Mouse (Mus musculus): ENCODE measurements at regions not wholly inside any gene's neighbourhood (a gene's known extent, or its start where the extent isn't known, plus 50 kb on each side); places are given as distances from the start of the nearest gene placed in this dataset.

GRCm38 (mm10) chr14:76245063-76245396 is 134.3 kb downstream of the Nufip1 start:
- DNase-seq (ENCODE audit: low read depth) = no peak

DNA sequence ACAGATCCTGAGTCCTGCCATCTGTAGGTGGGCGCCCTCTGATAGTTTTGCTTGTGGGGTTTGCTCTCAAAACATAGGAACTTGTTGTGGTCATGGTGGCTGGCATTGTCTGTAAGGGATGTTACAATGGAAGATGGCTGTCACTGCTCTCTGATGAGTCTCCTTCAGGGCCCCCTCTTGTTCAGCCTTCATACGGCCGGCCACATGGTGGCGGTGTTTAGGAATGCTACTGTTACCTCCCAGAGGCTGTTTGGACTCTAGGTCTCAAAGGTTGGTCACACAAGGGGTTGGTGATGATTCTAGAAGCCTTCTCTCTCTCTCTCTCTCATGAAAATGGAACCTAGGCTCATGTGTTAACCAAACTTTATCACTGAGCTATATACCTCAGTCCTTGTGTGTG is 137.0 kb downstream of the Nufip1 start:
- peak; percentile 9 for DNase-seq (ENCODE audit: low read depth)

DNA sequence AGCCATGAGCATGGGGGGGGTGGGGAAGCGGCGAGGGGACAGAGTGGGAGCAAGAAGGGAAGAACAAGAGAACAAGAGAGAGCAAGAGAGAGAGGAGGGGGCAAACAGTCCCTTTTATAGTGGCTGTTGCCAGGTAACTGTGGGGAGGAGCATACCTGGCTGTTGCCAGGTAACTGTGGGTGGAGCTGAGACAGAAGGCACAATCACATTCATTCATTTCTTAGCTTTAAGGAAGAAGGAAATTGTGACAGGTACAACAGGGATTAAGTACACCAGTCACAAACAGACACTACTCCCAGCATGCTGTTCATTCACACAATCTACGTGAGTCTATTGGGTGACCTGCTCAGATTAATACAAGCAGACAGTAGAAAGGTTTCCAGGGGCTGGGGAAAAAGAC is 143.2 kb downstream of the Nufip1 start:
- DNase-seq (ENCODE audit: low read depth) = no peak

DNA sequence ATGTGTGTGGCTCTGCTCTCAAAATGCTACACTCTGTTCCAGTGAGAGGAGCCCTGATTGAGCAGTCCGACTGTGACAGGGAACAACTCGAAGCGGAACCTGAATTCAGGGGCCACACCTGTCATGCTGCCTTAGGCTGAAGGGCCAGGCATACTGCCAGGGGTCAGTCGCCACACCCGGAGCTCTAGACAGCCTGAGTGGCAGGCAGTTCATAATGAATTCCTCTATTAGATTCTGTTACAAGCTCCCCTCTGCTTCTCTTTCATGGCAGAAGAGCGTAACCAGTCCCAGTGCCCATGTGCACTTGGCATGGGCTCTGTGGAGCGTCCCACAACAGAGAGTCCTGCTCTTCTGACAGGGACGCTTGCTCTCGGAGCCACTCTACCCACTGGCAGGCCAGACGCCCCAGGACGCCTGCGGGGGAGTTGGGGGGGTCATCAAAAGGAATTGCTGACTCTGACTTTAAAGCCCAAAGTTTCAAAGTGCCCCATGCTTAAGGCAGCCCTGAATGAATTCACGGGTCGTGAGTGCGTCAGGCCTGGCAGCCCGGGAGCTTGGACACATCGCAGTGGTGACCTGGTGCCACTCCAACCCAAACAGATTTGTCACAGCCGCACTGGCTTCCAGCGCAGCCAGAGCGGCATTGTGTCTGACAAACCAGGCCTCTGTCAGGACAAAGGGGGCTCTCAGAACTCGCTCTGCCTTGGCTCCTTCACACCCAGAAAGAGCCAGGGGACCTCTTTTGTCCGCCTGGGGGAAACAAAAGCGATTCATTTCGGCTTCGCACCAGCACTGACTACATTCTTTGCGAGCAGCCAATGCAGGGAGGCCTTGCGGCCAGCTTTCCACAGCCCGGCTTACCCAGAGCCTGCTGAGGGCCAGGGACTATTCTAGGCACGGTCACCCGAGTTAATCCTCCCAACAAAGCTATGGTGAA is 144.1 kb downstream of the Nufip1 start:
- DNase-seq (ENCODE audit: low read depth) = no peak

- no peak for DNase-seq (ENCODE audit: low read depth)
Measured at GRCm38 (mm10) chr14:76255971-76256370, 145.3 kb downstream of the Nufip1 start.

DNA sequence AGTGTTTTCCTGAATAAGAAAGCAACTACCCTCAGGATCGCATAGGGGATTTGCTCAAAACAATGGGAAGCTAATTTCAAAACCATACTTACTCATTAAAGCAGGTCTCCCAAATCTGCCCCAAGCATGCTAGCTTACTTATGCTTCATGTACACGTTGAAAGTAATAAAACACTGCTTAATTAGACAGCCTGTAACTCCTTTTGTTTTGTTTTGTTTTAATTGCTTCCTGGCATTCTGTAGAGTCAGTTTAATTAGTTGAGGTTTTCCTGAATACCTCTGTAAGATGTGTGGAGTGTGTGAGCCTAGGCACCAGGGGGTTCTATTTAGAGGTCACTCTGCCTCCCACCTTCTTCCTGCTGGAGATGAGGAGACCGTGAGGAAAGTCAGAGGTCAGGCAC is 147.9 kb downstream of the Nufip1 start:
- no peak for DNase-seq (ENCODE audit: low read depth)

GRCm38 (mm10) chr14:76260628-76261293 is 150.1 kb downstream of the Nufip1 start:
- no peak for DNase-seq (ENCODE audit: low read depth)

DNA sequence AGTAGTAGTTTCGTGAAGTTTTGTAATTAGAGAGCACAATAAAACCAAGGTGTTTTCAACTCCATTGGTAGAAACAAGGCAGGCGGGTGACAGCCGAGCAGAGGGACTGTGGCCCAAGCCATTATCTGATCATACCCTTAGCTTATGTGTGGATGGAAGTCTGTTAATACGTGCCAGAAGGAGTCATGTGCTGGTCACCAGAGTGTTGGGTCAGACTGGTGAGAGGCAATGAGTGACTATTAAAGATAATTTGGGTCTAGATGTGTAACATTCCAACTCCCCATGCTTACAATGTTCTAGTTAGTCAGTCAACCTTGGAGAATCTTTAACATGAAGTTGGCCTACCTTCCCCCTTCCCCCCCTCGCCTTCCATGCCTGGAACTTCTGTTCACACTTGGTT is 151.1 kb upstream of the Tsc22d1 start:
- no peak for DNase-seq (ENCODE audit: low read depth)

DNA sequence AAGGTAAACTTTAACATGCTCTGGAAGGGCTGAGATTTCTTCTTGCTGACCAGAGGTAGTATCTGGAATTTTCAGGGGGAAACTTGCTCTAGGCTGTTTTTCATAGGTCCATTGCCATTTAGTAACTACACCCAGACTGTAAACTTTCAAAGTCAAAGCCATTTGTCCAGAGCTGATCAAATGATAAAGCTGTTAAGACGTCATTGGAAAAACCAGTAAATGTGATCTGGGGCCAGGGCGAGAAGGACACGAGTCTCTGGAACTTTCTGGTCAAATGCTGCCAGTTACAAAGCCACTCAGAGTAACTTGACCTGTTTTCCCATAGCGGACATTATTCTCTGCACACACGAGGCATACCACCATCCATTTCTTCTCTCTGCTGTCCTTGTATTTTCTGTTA is 148.9 kb upstream of the Tsc22d1 start:
- DNase-seq (ENCODE audit: low read depth) = no peak

DNA sequence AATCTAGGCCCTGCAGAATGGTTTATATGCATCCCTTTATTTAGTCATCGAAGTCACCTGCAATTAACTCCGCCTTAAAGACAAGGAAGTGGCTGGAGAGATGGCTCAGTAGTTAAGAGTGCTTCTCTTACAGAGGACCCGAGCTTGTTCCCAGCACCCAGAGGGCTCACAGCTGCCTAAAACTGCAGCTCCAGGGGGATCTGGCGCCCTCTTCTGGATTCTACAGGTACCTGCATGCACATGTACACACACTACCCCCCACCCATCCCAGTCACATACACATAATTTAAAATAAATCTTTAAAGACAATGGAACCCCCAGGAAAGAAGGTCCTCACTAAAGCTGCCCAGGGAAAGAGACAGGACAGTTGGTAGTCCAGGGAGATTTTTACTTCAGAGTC is 148.5 kb upstream of the Tsc22d1 start:
- no peak for DNase-seq (ENCODE audit: low read depth)

- no peak for DNase-seq (ENCODE audit: low read depth)
Measured at GRCm38 (mm10) chr14:76267091-76267490, 147.7 kb upstream of the Tsc22d1 start.

- no peak for DNase-seq (ENCODE audit: low read depth)
Measured at GRCm38 (mm10) chr14:76271190-76271589, 143.6 kb upstream of the Tsc22d1 start.

DNA sequence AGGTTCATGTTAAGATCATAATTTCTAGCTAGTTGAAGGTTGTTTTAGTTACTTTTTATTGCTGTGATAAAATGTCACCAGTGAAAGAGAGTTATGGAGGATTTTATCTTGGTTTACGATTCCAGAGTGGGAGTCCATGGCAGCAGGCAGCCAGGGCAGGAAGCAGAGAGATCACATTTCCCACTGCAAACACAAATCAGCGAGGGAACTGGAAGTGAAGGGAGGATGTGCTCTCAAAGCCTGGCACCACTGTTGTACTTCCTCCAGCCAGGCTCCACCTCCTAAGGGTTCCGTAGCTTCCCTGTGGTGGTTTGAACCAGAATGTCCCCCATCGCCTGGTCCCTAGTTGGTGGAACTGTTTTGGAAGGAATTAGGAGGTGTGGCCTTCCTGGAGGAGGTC is 141.9 kb upstream of the Tsc22d1 start:
- DNase-seq (ENCODE audit: low read depth) = no peak

GRCm38 (mm10) chr14:76276655-76277054 is 138.1 kb upstream of the Tsc22d1 start:
- no peak for DNase-seq (ENCODE audit: low read depth)

DNA sequence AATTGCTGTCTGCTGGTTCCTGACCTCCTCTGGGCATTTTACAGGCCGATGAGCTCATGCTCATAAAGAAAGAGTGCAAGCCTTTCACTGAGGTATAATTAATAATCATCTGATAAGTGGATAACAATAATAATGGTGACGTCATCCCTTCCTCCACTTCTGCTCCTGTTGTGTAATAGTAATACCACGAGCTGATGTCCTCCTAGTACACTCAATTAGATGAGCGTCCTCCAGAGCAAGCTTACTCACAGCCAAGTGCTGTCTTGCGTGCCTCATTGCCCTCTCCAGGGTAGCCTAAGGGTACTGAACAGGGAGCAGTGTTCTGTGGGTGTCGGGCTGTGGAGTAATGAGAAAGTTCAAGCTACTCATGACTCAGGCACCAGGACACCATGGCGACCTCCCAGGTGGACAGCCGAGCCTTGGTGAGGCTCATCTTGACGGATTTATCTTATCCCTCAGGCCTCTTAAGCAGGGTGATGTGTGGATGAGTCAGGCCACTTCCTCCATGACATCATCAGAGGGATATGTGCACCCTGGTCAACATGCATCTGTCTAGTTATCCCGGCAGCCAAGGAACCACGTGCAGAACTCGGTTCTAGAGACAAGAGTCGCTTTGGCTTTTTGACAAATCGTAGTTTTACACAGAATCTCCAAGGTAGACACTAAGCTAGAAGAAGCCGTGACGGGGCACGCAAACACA is 135.9 kb upstream of the Tsc22d1 start:
- DNase-seq (ENCODE audit: low read depth) = no peak

- no peak for DNase-seq (ENCODE audit: low read depth)
Measured at GRCm38 (mm10) chr14:76279561-76279960, 135.2 kb upstream of the Tsc22d1 start.

DNA sequence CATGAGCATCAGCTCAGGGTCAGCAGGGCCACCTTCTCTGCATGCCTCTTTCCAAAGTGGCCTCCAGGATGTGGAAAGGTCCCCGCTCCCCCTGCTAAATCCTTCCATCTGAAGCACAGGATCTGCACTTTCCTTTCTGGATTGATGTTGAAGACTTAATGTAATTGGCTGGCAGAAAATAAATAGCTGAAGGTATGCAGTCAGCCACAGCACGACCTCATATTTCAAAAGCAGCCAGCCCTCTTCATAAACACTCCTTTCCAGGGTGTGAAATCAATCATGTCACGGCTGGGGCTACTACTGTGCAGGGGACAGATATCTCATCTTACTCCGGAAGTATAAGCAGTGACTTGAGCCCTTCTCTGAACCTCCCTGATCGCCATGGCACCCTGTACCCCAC is 132.9 kb upstream of the Tsc22d1 start:
- no peak for DNase-seq (ENCODE audit: low read depth)

GRCm38 (mm10) chr14:76287768-76288167 is 127.0 kb upstream of the Tsc22d1 start:
- DNase-seq (ENCODE audit: low read depth) = no peak

DNA sequence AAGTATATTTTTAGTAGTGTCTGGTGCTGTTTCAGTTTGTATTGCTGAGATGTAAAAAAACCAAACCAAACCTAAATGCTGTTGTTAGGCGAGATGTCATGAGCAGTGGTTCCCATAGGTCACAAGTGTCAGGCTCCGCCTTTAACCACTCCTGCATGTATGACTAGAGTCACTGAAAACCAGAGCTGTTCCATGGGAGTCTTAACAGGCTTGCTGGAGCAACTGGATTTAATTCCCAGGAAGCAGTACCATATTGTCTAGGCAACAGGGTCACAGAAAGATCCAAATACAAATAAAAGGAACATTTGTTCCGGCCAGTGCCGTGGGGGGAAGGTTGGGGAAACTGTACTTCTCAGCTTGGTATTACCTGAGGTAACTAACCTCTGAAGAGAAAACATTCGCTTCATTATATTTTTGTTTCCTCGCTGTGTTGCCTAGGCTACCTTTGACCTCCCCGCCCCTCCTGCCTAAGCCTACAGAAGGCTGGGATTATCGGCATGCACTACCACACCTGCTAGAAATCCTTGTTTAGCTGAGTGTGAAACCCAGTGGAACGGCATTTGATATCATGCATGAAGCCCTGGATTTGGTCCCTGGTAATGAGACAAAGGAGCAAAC is 124.3 kb upstream of the Tsc22d1 start:
- DNase-seq (ENCODE audit: low read depth) = no peak

DNA sequence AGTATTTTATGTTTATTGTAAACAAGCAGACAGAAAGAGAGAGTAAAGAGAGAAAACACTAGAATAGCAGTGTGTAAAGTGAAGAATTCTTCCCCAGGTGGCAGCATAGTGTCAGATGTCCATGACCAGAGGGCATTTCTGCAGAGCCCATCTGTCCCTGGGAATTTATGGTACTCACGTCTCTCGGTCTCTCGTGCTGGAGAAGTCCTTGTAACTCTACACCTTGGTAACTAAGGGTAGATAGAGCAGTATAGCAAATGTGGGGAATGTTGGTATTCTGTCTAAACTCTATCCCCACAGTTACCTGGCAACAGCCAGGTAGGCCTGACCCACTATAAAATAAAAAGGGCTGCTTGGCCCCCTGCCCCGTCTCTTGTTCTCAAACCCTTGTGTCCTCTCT is 122.5 kb upstream of the Tsc22d1 start:
- DNase-seq (ENCODE audit: low read depth) = no peak

DNA sequence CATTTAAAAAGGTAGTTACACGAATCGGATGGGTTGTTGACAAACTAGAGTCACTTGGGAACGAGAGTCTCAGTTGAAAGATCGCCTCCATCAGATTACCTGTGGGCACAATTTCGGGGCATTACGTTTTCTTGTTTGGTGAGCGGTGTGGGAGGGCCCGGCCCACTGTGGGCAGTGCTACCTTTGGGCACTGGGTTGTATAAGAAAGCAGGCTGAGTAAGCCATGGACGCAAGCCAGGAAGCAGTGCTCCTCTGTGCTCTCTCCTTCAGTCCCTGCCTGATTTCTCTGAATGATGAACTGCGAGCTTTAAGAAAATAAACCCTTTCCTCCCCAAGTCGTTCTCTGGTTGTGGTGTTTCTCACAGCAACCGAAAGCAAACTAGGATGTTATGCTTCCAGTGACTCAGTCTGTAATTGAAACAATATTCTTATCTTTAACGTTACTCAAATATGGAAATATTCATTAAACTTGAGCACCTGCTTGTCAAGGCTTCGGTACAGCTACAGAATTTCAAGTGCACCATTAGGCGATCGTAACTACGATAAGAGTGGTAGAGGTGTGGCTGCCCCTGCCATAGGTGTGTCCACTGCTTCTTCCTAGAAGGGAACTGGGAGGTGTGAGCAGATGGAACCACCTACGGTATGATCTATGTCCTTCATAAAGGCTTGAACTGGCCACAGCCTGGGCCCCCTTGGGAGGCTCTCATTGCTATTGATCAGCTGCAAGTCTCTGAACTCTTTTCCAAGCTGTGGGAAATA is 119.2 kb upstream of the Tsc22d1 start:
- no peak for DNase-seq (ENCODE audit: low read depth)

DNA sequence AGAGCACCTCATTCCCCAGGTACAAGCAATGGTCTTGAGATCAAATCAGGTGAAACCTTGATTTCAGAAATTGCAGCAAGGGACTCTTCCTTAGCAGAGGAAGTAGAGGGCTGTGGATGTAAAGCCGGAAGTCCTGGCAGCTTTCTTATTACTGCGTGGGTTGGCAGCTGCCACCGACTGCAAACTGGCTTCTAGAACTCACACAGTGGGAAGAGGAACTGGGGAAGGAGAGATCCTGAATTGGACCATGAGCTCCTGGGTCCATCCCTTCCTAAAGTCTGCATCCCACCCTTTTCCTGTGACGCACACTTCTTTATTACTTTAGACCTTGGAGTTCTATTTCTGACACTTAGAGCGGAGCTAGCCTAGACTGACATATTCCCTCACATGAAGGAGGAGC is 116.9 kb upstream of the Tsc22d1 start:
- DNase-seq (ENCODE audit: low read depth) = no peak

All from naive thymus-derived CD4-positive, alpha-beta T cell, adult 2 months (primary cell).